Mouse (Mus musculus): ENCODE measurements around the gene Slirp. TPM values are rescaled to one million over a fixed set of nuclear protein-coding genes. Genes with fewer than 3 reads are reported as not detected.
"Not testable (repeated sequence)": the region's sequence is repeated elsewhere in the genome, so short reads cannot be mapped to it uniquely, and the experiment has no call there.

The Slirp gene
- total RNA-seq, 2 experiments from 2014 or later = 0.85 to 27.3 TPM

GRCm38 (mm10) chr12:87426354-87427031, 17.2 kb upstream of the Slirp start:
- no peak for ATAC-seq (replicated peaks; ENCODE audit: low FRiP score, poor library complexity, severe bottlenecking)

DNA sequence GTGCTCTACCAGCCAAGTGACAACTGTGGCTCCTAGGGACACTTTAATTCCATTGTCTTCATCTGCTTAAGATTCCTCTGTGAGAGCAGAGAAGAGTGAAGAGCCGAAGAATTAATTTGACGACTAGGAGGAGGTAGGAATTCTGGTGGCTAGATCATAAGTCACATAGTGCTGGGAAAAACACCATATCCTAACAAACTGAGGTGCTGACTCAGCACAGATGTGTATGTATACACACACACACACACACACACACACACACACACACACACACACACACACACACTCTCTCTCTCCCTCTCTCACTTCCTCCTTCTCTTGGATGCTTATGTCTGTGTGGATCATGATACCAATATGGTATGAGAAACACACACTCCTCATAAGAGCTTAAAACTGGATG, 15.4 kb upstream of the Slirp start:
- ATAC-seq (replicated peaks; ENCODE audit: low FRiP score, poor library complexity, severe bottlenecking) = no peak

DNA sequence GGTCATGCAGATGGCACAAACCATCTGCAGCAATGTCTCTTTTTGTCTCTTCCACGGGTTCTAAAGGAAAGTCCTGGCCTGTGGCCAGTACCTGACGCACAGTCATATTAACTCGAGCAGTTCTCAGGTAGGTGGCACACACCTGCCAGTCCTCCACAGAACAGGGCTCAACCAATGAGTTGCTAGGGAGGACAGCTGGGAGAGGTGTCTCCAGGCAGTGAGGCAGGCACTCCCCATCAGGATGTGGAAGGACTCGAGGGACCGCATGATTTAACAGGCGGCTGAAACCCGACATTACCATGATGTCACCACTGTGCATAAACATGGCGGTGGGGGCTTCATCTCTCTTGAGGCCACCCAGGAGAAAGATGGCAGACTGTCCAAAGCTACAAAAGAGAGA, 14.8 kb upstream of the Slirp start:
- no peak; the same call in 1 of the 2 replicates for ATAC-seq (replicated peaks; ENCODE audit: low FRiP score, poor library complexity, severe bottlenecking)

- no peak for ATAC-seq (replicated peaks; ENCODE audit: low FRiP score, poor library complexity, severe bottlenecking)
Measured at GRCm38 (mm10) chr12:87442177-87443114, 1.2 kb upstream of the Slirp start.

DNA sequence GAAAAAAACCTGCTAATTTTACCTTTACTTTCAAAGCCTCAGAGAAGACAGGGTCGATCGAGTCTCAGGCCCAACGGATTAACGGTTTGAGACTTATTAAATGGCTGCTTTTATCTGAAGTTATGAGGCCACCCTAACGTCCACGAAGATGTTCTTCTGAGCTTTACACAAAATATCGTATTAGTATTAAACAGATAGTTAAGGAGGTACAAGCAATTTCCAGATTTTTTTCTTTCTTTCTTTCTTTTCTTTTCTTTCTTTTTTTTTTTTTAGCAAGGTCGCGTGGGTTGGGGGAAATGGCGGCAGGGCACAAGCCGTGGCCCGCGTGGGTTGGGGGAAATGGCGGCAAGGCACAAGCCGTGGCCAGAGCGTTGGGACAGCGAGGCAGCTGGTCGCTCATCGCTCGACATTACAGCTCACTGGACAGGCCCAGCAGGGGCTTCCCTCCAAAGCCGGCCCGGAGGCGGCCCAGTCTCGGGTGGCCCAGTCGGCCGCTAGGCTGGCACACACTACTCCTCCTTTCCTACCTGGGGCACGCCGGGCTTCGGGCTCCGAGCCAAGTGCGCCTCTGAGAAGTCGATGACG, 489 bp upstream of the Slirp start:
- peak; percentile 80 for ATAC-seq (replicated peaks; ENCODE audit: low FRiP score, poor library complexity, severe bottlenecking)

DNA sequence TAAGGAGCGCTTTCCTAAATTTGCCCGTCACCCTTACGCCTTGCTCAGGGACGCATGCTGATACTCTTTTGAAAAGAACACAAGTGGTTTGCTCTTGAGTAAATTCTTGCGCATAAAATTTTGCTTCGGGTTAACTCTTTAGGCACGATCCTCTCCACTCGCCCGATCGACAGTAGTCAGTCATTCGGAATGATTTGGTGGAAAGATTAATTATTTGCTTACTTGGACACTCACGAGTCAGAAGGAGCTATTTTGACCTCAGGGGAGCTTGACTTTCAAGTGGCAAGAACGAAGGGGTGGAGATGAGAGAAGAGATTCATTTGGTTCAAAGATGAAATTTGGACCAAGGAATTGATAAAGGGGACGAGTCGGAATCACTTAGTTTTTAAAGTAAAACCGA, 515 bp downstream of the Slirp start:
- no peak for ATAC-seq (replicated peaks; ENCODE audit: low FRiP score, poor library complexity, severe bottlenecking)

- no peak for ATAC-seq (replicated peaks; ENCODE audit: low FRiP score, poor library complexity, severe bottlenecking)
Measured at GRCm38 (mm10) chr12:87449456-87449855, 5.8 kb downstream of the Slirp start.

DNA sequence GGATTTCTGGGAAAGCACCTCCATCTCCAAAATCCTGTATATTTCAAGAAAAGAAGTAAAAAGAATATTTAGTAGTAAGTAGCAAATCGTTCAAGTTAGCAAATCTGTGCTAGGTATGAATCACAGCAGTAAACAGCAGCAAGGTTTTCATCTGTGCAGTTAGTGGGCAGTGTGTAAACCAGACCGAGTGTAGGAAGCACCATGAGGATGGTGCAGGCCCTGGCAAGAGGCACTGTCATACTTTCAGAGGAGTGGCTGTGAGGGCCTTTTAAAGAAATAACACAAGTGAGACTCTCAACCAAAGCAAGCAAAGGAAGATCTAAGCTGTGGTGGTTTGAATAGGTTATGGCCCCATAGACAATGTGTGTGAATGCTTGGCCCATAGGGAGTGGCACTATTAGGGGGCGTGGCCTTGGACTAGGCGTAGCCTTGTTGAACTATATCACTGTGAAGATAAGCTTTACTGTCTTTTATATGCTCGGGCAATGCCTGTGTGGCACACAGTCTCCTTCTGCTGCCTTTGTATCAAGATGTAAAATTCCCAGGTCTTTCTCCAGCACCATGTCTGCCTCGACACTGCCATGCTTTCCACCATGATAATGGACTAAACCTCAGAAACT, 21.1 kb downstream of the Slirp start:
- ATAC-seq (replicated peaks; ENCODE audit: low FRiP score, poor library complexity, severe bottlenecking) = no peak

GRCm38 (mm10) chr12:87470263-87471136, 26.8 kb downstream of the Slirp start:
- no peak for ATAC-seq (replicated peaks; ENCODE audit: low FRiP score, poor library complexity, severe bottlenecking)

DNA sequence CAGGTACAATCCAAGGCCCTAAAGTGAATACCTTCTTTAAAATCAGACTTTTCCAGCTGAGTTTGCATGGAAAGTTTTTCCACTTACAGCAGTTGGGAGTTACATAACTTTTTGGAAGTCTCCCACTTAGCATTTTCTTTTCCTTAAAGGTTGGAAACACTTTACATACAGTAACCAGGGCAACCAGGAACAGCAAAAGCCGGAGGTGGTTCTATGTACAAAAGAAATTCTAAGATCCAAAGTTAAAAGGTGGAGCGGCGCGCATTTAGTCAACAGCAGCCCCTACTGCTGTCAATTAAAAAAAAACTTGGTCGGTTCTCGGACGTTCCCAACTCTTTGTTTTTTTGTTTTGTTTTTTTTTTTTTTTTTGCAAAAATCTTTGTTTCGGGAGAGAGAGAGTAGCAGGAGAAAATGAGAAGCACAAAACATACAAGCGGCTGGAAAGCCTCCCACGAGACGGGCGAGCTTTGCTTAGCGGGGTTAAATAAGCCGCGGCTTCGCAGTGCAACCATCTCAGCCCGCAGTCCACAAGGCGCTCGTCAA, 27.8 kb downstream of the Slirp start:
- no peak; the same call in 1 of the 2 replicates for ATAC-seq (replicated peaks; ENCODE audit: low FRiP score, poor library complexity, severe bottlenecking)

GRCm38 (mm10) chr12:87471964-87472786, 28.5 kb downstream of the Slirp start, which contains the start of gene Snw1:
Gene Snw1 (minus strand): TSS chr12:87472274.
- ATAC-seq (replicated peaks; ENCODE audit: low FRiP score, poor library complexity, severe bottlenecking) = peak; percentile 96

GRCm38 (mm10) chr12:87474756-87475155, 31.1 kb downstream of the Slirp start:
- no peak for ATAC-seq (replicated peaks; ENCODE audit: low FRiP score, poor library complexity, severe bottlenecking)

DNA sequence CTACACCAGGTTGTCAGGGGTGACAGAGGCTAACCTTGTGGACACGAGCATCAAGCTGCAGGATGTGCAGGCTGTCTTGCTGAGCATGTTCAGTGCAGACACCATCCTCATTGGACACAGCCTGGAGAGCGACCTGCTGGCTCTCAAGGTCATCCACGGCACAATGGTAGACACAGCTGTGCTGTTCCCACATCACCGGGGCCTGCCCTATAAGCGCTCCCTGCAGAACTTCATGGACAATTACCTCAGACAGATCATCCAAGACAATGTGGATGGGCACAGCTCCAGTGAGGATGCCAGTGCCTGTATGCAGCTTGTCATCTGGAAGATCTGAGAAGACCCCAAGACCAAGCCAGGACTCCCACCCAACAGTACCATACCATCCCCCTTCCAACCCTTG, 38.8 kb downstream of the Slirp start:
- not testable (repeated sequence) for ATAC-seq (replicated peaks; ENCODE audit: low FRiP score, poor library complexity, severe bottlenecking)

GRCm38 (mm10) chr12:87488683-87489082, 45.0 kb downstream of the Slirp start:
- not testable (repeated sequence) for ATAC-seq (replicated peaks; ENCODE audit: low FRiP score, poor library complexity, severe bottlenecking)

- ATAC-seq (replicated peaks; ENCODE audit: low FRiP score, poor library complexity, severe bottlenecking) = not testable (repeated sequence)
Measured at GRCm38 (mm10) chr12:87494421-87494820, 50.7 kb downstream of the Slirp start, which contains the start of gene Gm5788. Gene Gm5788 (plus strand): TSS chr12:87494721.

All from erythroblast, adult 5-6 weeks (primary cell).